Mouse (Mus musculus): ENCODE results near the gene Edrf1. TPM values are rescaled to one million over a fixed set of nuclear protein-coding genes. Genes with fewer than 3 reads are reported as not detected.

Edrf1 gene
- polyA plus RNA-seq, 2 experiments: 21.8 to 22.7 TPM

GRCm38 (mm10) chr7:133604427-133605081 lies 32.8 kb upstream of the Edrf1 start:
- WGBS: 53% methylated on average over 13 of the region's 13 CpGs
- Histone ChIP-seq H3K4me1 (ENCODE audit: control insufficient read depth, insufficient read depth, low read length) (peaks cover 9% of the 10 kb centered on the region), H3K9ac (ENCODE audit: low read depth, low read length, severe bottlenecking) (no peak overlapping the region), H3K9me3 (ENCODE audit: control insufficient read depth, low read length) (no peaks in the 10 kb centered on the region), H3K27me3 (ENCODE audit: control insufficient read depth, insufficient read depth, low read length) (no peaks in the 10 kb centered on the region), H3K4me3 (replicated peaks; ENCODE audit: low read length) (no peak overlapping the region), H3K4me2 (replicated peaks; ENCODE audit: low read depth, low read length, severe bottlenecking) (no peak overlapping the region), H3K27ac (replicated peaks; ENCODE audit: low read depth, low read length) (no peak overlapping the region), H3K36me3 (ENCODE audit: control insufficient read depth, insufficient read depth, low read length) (no peaks in the 10 kb centered on the region)
- DNase-seq (ENCODE audit: low spot score): no peak
- TF ChIP-seq POLR2A (IDR thresholded peaks at IDR 0.05; ENCODE audit: borderline replicate concordance, extremely low read depth, insufficient read depth, insufficient read length): no peak
- ATAC-seq (ENCODE audit: low FRiP score, low read depth): no peak

DNA sequence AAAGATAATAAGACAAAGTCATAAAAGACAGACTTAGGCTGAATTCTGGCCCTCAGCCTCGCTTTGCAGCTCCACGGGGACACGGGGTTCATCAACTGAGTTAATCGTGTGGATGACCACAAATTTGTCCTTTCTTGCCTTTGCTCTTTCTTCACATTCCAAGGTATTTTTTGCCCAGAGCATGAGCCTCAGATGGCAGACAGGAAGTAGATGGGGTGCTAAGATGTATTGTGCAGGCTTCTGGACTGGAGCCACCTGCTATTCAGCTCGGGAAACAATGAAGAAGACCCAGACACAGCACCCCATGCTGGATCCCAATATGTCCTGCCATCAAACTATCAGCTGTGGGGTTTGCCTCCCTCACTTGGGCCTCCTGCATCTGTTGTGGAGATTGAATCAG lies 30.0 kb upstream of the Edrf1 start:
- H3K27ac ChIP-seq (replicated peaks; ENCODE audit: low read depth, low read length): no peak overlapping the region
- ATAC-seq (ENCODE audit: low FRiP score, low read depth) (no peak), DNase-seq (ENCODE audit: low spot score) (no peak)
- H3K9ac ChIP-seq (ENCODE audit: low read depth, low read length, severe bottlenecking): no peak overlapping the region
- peaks cover 15% of the 10 kb centered on the region for H3K4me1 ChIP-seq (ENCODE audit: control insufficient read depth, insufficient read depth, low read length)
- H3K4me2 ChIP-seq (replicated peaks; ENCODE audit: low read depth, low read length, severe bottlenecking): no peak overlapping the region
- H3K9me3 ChIP-seq (ENCODE audit: control insufficient read depth, low read length): no peaks in the 10 kb centered on the region
- no peaks in the 10 kb centered on the region for H3K36me3 ChIP-seq (ENCODE audit: control insufficient read depth, insufficient read depth, low read length)
- TF ChIP-seq POLR2A (IDR thresholded peaks at IDR 0.05; ENCODE audit: borderline replicate concordance, extremely low read depth, insufficient read depth, insufficient read length): no peak
- no peaks in the 10 kb centered on the region for H3K27me3 ChIP-seq (ENCODE audit: control insufficient read depth, insufficient read depth, low read length)
- WGBS: 41% methylated on average over 5 of the region's 5 CpGs
- H3K4me3 ChIP-seq (replicated peaks; ENCODE audit: low read length): no peak overlapping the region

- WGBS: 75% methylated on average over 13 of the region's 13 CpGs
- DNase-seq (ENCODE audit: low spot score) (no peak), ATAC-seq (ENCODE audit: low FRiP score, low read depth) (no peak)
- peaks cover 15% of the 10 kb centered on the region for H3K4me1 ChIP-seq (ENCODE audit: control insufficient read depth, insufficient read depth, low read length)
- H3K27me3 ChIP-seq (ENCODE audit: control insufficient read depth, insufficient read depth, low read length): no peaks in the 10 kb centered on the region
- H3K4me2 ChIP-seq (replicated peaks; ENCODE audit: low read depth, low read length, severe bottlenecking): no peak overlapping the region
- H3K36me3 ChIP-seq (ENCODE audit: control insufficient read depth, insufficient read depth, low read length): no peaks in the 10 kb centered on the region
- no peaks in the 10 kb centered on the region for H3K9me3 ChIP-seq (ENCODE audit: control insufficient read depth, low read length)
- no peak for TF ChIP-seq POLR2A (IDR thresholded peaks at IDR 0.05; ENCODE audit: borderline replicate concordance, extremely low read depth, insufficient read depth, insufficient read length)
- no peak overlapping the region for H3K4me3 ChIP-seq (replicated peaks; ENCODE audit: low read length)
- H3K9ac ChIP-seq (ENCODE audit: low read depth, low read length, severe bottlenecking): no peak overlapping the region
- H3K27ac ChIP-seq (replicated peaks; ENCODE audit: low read depth, low read length): no peak overlapping the region
These were observed 29.3 kb upstream of the Edrf1 start for GRCm38 (mm10) chr7:133607883-133608575.

- no peak overlapping the region for H3K9ac ChIP-seq (ENCODE audit: low read depth, low read length, severe bottlenecking)
- no peaks in the 10 kb centered on the region for H3K36me3 ChIP-seq (ENCODE audit: control insufficient read depth, insufficient read depth, low read length)
- ATAC-seq (ENCODE audit: low FRiP score, low read depth) (no peak), DNase-seq (ENCODE audit: low spot score) (no peak)
- no peaks in the 10 kb centered on the region for H3K27me3 ChIP-seq (ENCODE audit: control insufficient read depth, insufficient read depth, low read length)
- H3K27ac ChIP-seq (replicated peaks; ENCODE audit: low read depth, low read length): no peak overlapping the region
- no peak for TF ChIP-seq POLR2A (IDR thresholded peaks at IDR 0.05; ENCODE audit: borderline replicate concordance, extremely low read depth, insufficient read depth, insufficient read length)
- H3K4me1 ChIP-seq (ENCODE audit: control insufficient read depth, insufficient read depth, low read length): peaks cover 15% of the 10 kb centered on the region
- H3K4me3 ChIP-seq (replicated peaks; ENCODE audit: low read length): no peak overlapping the region
- no peak overlapping the region for H3K4me2 ChIP-seq (replicated peaks; ENCODE audit: low read depth, low read length, severe bottlenecking)
- no peaks in the 10 kb centered on the region for H3K9me3 ChIP-seq (ENCODE audit: control insufficient read depth, low read length)
- WGBS: 65% methylated on average over 13 of the region's 13 CpGs
These were observed 28.6 kb upstream of the Edrf1 start for GRCm38 (mm10) chr7:133608631-133609340.

GRCm38 (mm10) chr7:133609585-133609984 lies 27.8 kb upstream of the Edrf1 start:
- no peaks in the 10 kb centered on the region for H3K9me3 ChIP-seq (ENCODE audit: control insufficient read depth, low read length)
- H3K4me1 ChIP-seq (ENCODE audit: control insufficient read depth, insufficient read depth, low read length): peaks cover 15% of the 10 kb centered on the region
- H3K36me3 ChIP-seq (ENCODE audit: control insufficient read depth, insufficient read depth, low read length): no peaks in the 10 kb centered on the region
- H3K9ac ChIP-seq (ENCODE audit: low read depth, low read length, severe bottlenecking): no peak overlapping the region
- 36% methylated on average over 8 of the region's 8 CpGs for WGBS
- 0 out of 2 replicates have a peak overlapping the region, but pooled peaks have one; percentile 13 for H3K4me2 ChIP-seq (replicated peaks; ENCODE audit: low read depth, low read length, severe bottlenecking)
- DNase-seq (ENCODE audit: low spot score): peak; percentile 37
- no peak overlapping the region for H3K27ac ChIP-seq (replicated peaks; ENCODE audit: low read depth, low read length)
- no peak overlapping the region for H3K4me3 ChIP-seq (replicated peaks; ENCODE audit: low read length)
- peak; percentile 53; the same call in 1 of the 2 replicates for ATAC-seq (ENCODE audit: low FRiP score, low read depth)
- H3K27me3 ChIP-seq (ENCODE audit: control insufficient read depth, insufficient read depth, low read length): no peaks in the 10 kb centered on the region
- TF ChIP-seq POLR2A (IDR thresholded peaks at IDR 0.05; ENCODE audit: borderline replicate concordance, extremely low read depth, insufficient read depth, insufficient read length): no peak

Measured in limb, embryonic 14.5 days (tissue).